Mouse (Mus musculus) MEL-GATA-1-ER (cell line): Measurements from ENCODE around the gene Ifna16.

Experiments used
- DNase-seq: peaks from one replicate; pipeline ENCODE4 v3.0.0-alpha.2; 2012; ENCODE audit warnings: low read depth; ENCODE audit errors: extremely low read depth

Gene Ifna16

DNA sequence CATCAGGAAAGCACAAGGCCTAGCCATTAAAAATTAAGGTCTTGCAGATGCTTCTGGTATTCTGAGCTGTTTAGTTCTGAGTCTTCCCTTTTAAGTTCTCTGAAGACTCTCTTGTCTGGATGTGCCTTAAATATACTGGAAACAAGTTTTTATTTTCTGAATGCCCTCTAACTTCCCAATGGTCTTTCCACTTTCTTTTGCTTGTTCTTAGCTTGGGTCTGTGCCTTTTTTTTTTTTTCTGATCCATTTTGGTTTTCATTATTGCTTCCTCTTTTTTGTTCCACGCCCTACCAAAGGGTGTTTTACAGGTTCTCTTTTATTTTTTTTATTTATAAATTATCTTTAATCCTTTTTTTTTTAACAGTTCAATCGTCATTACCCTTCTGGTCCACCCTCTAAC, 32.4 kb downstream of the Ifna16 start, which contains the start of gene Ifna13:
Ifna13 (minus strand) TSS at position 101 of the 400 bp plus-strand sequence.
- peak; percentile 18 for DNase-seq

- DNase-seq, result peak; percentile 55
These were observed 34.2 kb downstream of the Ifna16 start for GRCm38 (mm10) chr4:88642526-88642925.

DNA sequence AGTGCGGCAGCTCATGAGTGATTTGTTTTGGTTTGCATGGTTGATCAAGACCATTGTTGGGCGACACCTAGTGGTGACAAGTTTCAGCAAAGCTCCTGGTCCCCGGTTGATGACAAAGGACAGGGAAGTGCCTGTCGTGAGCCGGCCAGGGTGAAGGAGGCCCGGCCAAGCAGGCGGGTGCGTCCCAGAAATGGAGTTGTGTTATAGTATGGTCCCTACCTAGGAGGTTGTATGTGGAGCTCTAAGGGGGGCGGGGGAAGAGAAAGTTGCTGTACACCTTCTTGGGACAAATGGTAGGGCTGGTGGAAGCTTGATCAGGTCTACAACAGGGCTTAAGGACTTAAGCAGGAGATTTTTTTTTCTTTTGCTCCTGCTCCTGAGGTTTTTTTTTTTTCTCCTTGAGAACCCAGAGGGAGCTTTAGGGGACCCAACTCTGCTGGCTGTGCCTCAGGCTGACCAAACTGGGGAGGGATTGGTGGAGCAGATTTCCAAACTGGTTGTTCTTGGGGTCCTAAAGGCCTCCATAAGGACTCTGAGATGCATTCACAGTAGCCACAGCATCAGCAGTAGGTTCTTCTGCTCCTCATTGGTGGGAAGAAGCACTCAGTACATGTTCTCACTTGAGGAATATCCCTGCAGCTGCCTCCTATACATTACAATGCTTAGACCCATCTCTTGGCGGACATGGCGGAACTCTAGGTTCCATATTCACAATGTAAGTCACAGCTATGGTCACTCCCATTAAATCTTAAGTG, 35.5 kb downstream of the Ifna16 start:
- DNase-seq, result peak; percentile 98

DNA sequence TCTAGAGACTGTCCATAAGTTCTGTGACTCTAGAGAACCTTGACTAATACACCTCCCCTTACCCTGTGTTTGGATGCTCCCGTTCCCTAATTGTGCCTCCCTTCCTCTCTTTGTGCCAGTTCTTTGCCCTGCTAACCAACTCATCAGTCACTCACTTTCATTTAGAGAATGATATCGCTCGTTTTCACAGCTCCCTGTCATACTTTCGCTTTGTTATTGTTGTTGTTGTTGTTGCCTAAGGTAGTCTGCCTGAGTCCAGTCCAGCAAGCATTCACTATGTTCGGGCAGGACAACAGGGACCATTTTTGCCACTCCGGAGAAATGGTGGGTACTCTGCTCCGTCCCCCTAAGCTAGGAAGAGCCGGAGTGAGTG, 36.0 kb downstream of the Ifna16 start:
- DNase-seq, result no peak

DNA sequence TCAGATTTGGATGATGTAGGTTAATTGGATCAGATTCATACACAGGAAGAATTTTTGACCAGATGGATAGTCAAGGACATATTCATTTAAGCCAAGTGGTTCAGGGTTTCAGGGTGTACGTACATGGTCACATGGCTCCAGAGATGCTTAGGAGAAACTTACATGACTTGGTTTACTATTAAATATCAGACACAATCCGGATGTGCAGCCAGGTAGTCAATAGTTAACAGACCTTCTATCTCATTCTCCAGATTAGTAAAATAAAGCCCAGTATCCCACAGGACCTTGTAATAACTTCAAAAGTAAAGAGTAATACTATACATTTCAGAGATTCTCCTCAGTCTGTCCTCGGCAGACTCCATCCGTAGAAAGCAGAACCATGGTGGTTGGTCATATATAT, 42.4 kb downstream of the Ifna16 start, which contains the start of gene C87499:
C87499 (minus strand) TSS at position 101 of the 400 bp plus-strand sequence.
- no peak for DNase-seq
